Mouse (Mus musculus) megakaryocyte, embryonic 14.5 days (primary cell): ENCODE results near the gene Rdh16f1.

Source experiments
- FLI1 ChIP-seq: IDR thresholded peaks from 2 replicates; pipeline ENCODE4 v1.6.1; 2012; ENCODE audit warnings: low read length, inconsistent platforms, mixed read lengths
- GATA1 ChIP-seq: IDR thresholded peaks from 3 replicates; pipeline ENCODE4 v1.6.1; 2012; ENCODE audit warnings: mixed read lengths, low read length, inconsistent platforms, borderline replicate concordance

DNA sequence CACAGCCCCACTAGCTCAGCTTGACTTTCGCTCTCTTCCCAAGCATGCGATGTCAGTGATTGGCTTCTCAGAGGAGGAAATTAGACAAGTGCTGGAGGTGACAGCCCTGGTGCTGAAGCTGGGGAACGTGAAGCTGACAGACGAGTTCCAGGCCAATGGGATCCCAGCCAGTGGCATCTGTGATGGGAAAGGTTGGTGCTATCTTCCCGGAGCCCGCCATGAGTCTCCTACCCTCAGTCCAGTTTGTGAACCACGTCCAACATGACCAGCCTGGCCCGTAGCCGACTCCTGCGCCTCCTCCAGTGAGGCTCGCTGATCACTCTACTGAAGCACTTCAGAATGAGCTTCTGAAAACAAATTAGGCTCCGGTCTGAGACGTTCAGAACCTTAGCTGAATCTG, 49.3 kb upstream of the Rdh16f1 start:
- no peak for TF ChIP-seq FLI1
- TF ChIP-seq GATA1: no peak
